Mouse (Mus musculus) liver, adult 2 months (tissue): Measurements from ENCODE around the gene Treml2.

Experiments used
- CTCF ChIP-seq: fragments of 200-500 bp; IDR thresholded peaks from 2 replicates; pipeline ENCODE4 v1.5.1; 2011; ENCODE audit warnings: low read depth, low read length, control low read depth
- POLR2A ChIP-seq: fragments of 200-500 bp; IDR thresholded peaks from 2 replicates; pipeline ENCODE4 v1.6.1; 2011; ENCODE audit warnings: low read length, control low read depth; ENCODE audit not compliant: insufficient read depth; ENCODE audit errors: extremely low read depth

DNA sequence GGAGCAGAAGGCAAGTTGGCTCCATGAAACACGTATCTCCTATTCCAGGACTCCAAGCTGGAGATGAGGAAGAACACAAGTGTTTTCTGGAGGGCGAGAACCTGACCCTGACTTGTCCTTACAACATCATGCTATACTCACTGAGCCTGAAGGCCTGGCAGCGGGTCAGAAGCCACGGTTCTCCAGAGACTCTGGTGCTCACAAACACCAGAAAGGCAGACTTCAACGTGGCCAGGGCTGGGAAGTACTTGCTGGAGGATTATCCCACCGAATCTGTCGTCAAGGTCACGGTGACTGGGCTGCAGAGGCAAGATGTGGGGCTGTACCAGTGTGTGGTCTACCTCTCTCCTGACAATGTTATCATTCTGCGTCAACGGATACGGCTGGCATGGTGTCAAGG lies 49.8 kb upstream of the Treml2 start:
- TF ChIP-seq CTCF (no peak), POLR2A (no peak)
